Mouse (Mus musculus): ENCODE results near the gene Macf1. TPM values are rescaled to one million over a fixed set of nuclear protein-coding genes. Genes with fewer than 3 reads are reported as not detected.

The Macf1 gene
- polyA plus RNA-seq, 1 experiment, result 88.5 TPM

GRCm38 (mm10) chr4:123616971-123617370 lies 67.2 kb downstream of the Macf1 start:
- Histone ChIP-seq H3K36me3 (ENCODE audit: control insufficient read depth, insufficient read depth) (no peaks in the 10 kb centered on the region), H3K27me3 (ENCODE audit: control insufficient read depth, insufficient read depth, insufficient read length) (no peaks in the 10 kb centered on the region), H3K79me2 (ENCODE audit: control insufficient read depth, insufficient read depth) (peaks cover 45% of the 10 kb centered on the region), H3ac (ENCODE audit: control insufficient read depth, insufficient read length) (no peak overlapping the region), H3K4me3 (no peak overlapping the region), H3K4me2 (ENCODE audit: low read depth) (peak overlapping the region; percentile 68)
- TF ChIP-seq MAX (IDR thresholded peaks at IDR 0.05; ENCODE audit: low read depth) (no peak), E2F4 (IDR thresholded peaks at IDR 0.05; ENCODE audit: insufficient read depth) (no peak), MYOG (IDR thresholded peaks at IDR 0.05; ENCODE audit: control insufficient read depth in 1 of 3, insufficient read depth in 1 of 3, insufficient read length in 2 of 3, low read depth in 2 of 3) (peak in 2 of 3 experiments; percentile 42 to 76), TCF12 (IDR thresholded peaks at IDR 0.05; ENCODE audit: insufficient read depth, poor library complexity, severe bottlenecking) (peak; percentile 36), POLR2AphosphoS2 (IDR thresholded peaks at IDR 0.05; ENCODE audit: insufficient read length, low read depth) (no peak), MYOD1 (IDR thresholded peaks at IDR 0.05; ENCODE audit: control insufficient read depth in 1 of 3, insufficient read length in 2 of 3, low read depth in 2 of 3) (peak; percentile 2 to 75 (median 55)), TCF3 (IDR thresholded peaks at IDR 0.05; ENCODE audit: insufficient read length, low read depth) (no peak), REST (IDR thresholded peaks at IDR 0.05; ENCODE audit: insufficient read depth, insufficient read length) (no peak), CEBPB (IDR thresholded peaks at IDR 0.05; ENCODE audit: insufficient read depth, poor library complexity, severe bottlenecking) (no peak), SRF (IDR thresholded peaks at IDR 0.05; ENCODE audit: control insufficient read depth, insufficient read length, low read depth) (no peak), POLR2A (IDR thresholded peaks at IDR 0.05; ENCODE audit: insufficient read length, low read depth) (peak; percentile 20), USF1 (IDR thresholded peaks at IDR 0.05; ENCODE audit: low read depth) (no peak)

DNA sequence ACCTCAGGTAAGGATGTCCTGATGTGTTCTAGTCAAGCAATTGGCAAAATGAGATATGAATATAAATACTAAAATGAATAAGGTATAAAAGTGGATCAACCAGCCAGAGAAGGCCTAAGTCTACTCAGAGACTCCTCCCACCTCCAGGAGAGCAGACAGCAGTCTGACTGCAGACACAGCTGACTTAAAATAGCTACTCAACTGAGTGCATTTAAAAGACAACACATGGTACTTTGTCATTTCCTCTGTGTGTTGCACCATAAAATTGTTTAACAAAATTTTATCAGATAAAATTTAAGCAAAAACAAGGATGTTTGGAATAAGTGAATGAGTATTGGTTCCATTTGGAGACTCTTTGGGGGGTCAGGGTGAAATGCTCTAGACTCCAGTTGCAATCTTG lies 67.7 kb downstream of the Macf1 start:
- Histone ChIP-seq H3K36me3 (ENCODE audit: control insufficient read depth, insufficient read depth) (no peaks in the 10 kb centered on the region), H3ac (ENCODE audit: control insufficient read depth, insufficient read length) (no peak overlapping the region), H3K79me2 (ENCODE audit: control insufficient read depth, insufficient read depth) (peaks cover 50% of the 10 kb centered on the region), H3K27me3 (ENCODE audit: control insufficient read depth, insufficient read depth, insufficient read length) (no peaks in the 10 kb centered on the region), H3K4me2 (ENCODE audit: low read depth) (peak overlapping the region; percentile 68), H3K4me3 (no peak overlapping the region)
- no peak for TF ChIP-seq MYOD1 (IDR thresholded peaks at IDR 0.05; ENCODE audit: control insufficient read depth in 1 of 3, insufficient read length in 2 of 3, low read depth in 2 of 3)
- no peak for TF ChIP-seq E2F4 (IDR thresholded peaks at IDR 0.05; ENCODE audit: insufficient read depth)
- TF ChIP-seq USF1 (IDR thresholded peaks at IDR 0.05; ENCODE audit: low read depth), result no peak
- TF ChIP-seq POLR2AphosphoS2 (IDR thresholded peaks at IDR 0.05; ENCODE audit: insufficient read length, low read depth), result no peak
- TF ChIP-seq SRF (IDR thresholded peaks at IDR 0.05; ENCODE audit: control insufficient read depth, insufficient read length, low read depth), result no peak
- TF ChIP-seq TCF3 (IDR thresholded peaks at IDR 0.05; ENCODE audit: insufficient read length, low read depth), result no peak
- TF ChIP-seq TCF12 (IDR thresholded peaks at IDR 0.05; ENCODE audit: insufficient read depth, poor library complexity, severe bottlenecking), result no peak
- no peak for TF ChIP-seq REST (IDR thresholded peaks at IDR 0.05; ENCODE audit: insufficient read depth, insufficient read length)

GRCm38 (mm10) chr4:123613309-123613947 lies 70.7 kb downstream of the Macf1 start:
- H3ac ChIP-seq (ENCODE audit: control insufficient read depth, insufficient read length), result peak overlapping the region; percentile 18
- H3K4me2 ChIP-seq (ENCODE audit: low read depth), result peak overlapping the region; percentile 31
- H3K79me2 ChIP-seq (ENCODE audit: control insufficient read depth, insufficient read depth), result peaks cover 51% of the 10 kb centered on the region
- H3K36me3 ChIP-seq (ENCODE audit: control insufficient read depth, insufficient read depth), result peaks cover 5% of the 10 kb centered on the region
- peak overlapping the region; percentile 49 for H3K4me3 ChIP-seq
- H3K27me3 ChIP-seq (ENCODE audit: control insufficient read depth, insufficient read depth, insufficient read length), result no peaks in the 10 kb centered on the region
- TF ChIP-seq POLR2A (IDR thresholded peaks at IDR 0.05; ENCODE audit: insufficient read length, low read depth) (peak; percentile 71), TCF12 (IDR thresholded peaks at IDR 0.05; ENCODE audit: insufficient read depth, poor library complexity, severe bottlenecking) (no peak), MYOD1 (IDR thresholded peaks at IDR 0.05; ENCODE audit: control insufficient read depth in 1 of 3, insufficient read length in 2 of 3, low read depth in 2 of 3) (peak in 2 of 3 experiments; percentile 54 to 68), SRF (IDR thresholded peaks at IDR 0.05; ENCODE audit: control insufficient read depth, insufficient read length, low read depth) (no peak), REST (IDR thresholded peaks at IDR 0.05; ENCODE audit: insufficient read depth, insufficient read length) (no peak), USF1 (IDR thresholded peaks at IDR 0.05; ENCODE audit: low read depth) (no peak), MYOG (IDR thresholded peaks at IDR 0.05; ENCODE audit: control insufficient read depth in 1 of 3, insufficient read depth in 1 of 3, insufficient read length in 2 of 3, low read depth in 2 of 3) (peak in 2 of 3 experiments; percentile 66 to 72), TCF3 (IDR thresholded peaks at IDR 0.05; ENCODE audit: insufficient read length, low read depth) (no peak), MAX (IDR thresholded peaks at IDR 0.05; ENCODE audit: low read depth) (no peak), CEBPB (IDR thresholded peaks at IDR 0.05; ENCODE audit: insufficient read depth, poor library complexity, severe bottlenecking) (no peak), POLR2AphosphoS2 (IDR thresholded peaks at IDR 0.05; ENCODE audit: insufficient read length, low read depth) (peak; percentile 38), E2F4 (IDR thresholded peaks at IDR 0.05; ENCODE audit: insufficient read depth) (no peak)

DNA sequence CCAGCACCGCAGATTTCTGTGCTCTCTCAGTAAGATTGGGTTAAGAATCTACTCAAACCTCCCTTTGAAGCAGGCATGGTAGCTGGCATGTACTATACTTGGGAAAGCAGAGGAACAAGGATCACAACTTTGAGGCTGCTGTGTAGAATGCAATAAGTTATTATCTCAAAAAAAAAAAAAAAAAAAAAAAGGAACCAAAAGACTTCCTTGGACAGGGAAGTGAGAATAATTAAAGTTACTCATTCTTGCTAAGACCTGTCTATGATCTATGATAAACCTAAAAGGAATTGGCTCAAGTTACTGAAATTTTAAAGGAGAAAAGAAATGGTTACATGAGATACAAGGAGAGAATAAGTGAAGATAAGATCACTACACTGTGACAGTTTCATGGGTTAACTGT lies 72.2 kb downstream of the Macf1 start:
- TF ChIP-seq SRF (IDR thresholded peaks at IDR 0.05; ENCODE audit: control insufficient read depth, insufficient read length, low read depth) (no peak), TCF12 (IDR thresholded peaks at IDR 0.05; ENCODE audit: insufficient read depth, poor library complexity, severe bottlenecking) (no peak), TCF3 (IDR thresholded peaks at IDR 0.05; ENCODE audit: insufficient read length, low read depth) (no peak), REST (IDR thresholded peaks at IDR 0.05; ENCODE audit: insufficient read depth, insufficient read length) (no peak), MAX (IDR thresholded peaks at IDR 0.05; ENCODE audit: low read depth) (no peak), MYOD1 (IDR thresholded peaks at IDR 0.05; ENCODE audit: control insufficient read depth in 1 of 3, insufficient read length in 2 of 3, low read depth in 2 of 3) (no peak)
- Histone ChIP-seq H3K36me3 (ENCODE audit: control insufficient read depth, insufficient read depth) (peaks cover 5% of the 10 kb centered on the region), H3ac (ENCODE audit: control insufficient read depth, insufficient read length) (no peak overlapping the region), H3K4me3 (peak overlapping the region; percentile 49), H3K79me2 (ENCODE audit: control insufficient read depth, insufficient read depth) (peaks cover 61% of the 10 kb centered on the region), H3K4me2 (ENCODE audit: low read depth) (peak overlapping the region; percentile 48), H3K27me3 (ENCODE audit: control insufficient read depth, insufficient read depth, insufficient read length) (no peaks in the 10 kb centered on the region)
